Mouse (Mus musculus): ENCODE data around the gene Snx32. TPM values are rescaled to one million over a fixed set of nuclear protein-coding genes. Genes with fewer than 3 reads are reported as not detected.

The Snx32 gene
- polyA plus RNA-seq, 1 experiment, result 37.7 TPM

DNA sequence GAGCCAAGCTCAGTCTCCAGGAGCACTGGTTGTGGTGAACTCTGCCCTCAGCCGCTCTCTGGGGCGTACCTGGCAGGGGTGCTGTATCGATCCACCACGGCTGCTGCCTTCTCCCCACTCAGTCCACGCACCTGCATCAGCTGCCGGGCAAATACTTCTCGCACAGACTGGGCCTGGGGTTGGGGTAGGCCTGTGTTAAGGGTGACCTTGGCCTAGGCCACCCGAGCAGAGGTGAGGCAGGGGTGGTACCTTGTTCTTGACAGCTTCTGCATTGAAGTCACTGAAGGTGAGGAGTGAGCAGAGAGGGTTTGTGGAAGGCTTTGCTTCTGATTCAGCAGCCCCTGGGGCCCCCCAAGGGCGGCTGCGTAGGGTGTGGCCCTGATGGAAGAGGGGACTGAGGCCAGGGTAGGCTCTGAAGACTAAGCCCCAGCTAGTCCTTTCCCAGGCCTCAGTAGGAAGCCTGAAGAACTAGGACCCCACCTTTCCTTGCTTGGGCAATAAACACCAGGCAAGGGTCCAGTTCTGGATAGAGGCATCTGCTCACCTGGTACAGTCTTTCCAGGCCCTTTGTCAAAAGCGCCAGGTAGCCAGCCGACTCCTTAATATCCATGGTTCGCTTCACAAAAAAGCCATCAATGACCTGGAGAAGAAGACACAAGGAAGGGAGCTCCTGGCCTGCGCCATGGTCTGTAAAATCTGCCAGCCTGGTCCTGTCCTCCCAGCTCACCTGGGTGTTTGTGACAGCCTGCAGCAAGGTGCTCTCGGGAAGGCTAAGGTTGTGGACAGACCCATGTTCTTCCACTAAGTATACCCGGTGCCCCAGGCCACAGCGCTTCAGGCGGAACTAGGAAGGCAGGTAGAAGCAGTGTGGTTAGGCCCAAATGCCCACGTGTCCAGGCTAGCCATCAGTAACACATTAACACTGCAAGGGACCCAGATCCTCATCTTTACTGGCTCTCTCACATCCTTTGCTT is 26.7 kb downstream of the Snx32 start:
- DNase-seq (ENCODE audit: low spot score), result no peak

DNA sequence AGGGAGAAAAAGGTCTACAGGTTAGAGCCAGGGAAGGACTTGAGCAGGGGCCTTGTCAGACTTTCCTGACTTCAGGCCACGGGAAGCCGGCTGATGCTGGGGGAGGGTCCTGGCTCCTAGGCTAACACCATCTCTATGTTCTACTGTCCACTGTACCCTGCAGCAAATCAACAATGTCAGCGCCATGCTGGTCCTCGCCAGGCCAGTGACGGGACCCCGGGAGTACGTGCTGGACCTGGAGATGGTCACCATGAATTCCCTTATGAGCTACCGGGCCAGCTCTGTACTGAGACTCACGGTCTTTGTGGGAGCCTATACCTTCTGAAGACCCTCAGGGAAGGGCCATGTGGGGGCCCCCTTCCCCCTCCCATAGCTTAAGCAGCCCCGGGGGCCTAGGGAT is 28.9 kb downstream of the Snx32 start:
- DNase-seq (ENCODE audit: low spot score), result no peak

DNA sequence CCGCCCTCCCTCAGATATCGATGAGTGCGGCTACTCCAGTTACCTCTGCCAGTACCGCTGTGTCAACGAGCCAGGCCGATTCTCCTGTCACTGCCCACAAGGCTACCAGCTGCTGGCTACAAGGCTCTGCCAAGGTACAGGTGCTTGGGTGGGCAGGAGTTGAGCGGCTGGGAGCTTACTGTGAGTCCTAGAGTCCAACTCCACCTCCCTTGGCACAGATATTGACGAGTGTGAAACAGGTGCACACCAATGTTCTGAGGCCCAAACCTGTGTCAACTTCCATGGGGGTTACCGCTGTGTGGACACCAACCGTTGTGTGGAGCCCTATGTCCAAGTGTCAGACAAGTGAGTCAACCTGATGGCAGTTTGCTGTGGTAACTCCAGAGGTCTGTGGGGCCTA is 30.3 kb downstream of the Snx32 start:
- DNase-seq (ENCODE audit: low spot score), result no peak

DNA sequence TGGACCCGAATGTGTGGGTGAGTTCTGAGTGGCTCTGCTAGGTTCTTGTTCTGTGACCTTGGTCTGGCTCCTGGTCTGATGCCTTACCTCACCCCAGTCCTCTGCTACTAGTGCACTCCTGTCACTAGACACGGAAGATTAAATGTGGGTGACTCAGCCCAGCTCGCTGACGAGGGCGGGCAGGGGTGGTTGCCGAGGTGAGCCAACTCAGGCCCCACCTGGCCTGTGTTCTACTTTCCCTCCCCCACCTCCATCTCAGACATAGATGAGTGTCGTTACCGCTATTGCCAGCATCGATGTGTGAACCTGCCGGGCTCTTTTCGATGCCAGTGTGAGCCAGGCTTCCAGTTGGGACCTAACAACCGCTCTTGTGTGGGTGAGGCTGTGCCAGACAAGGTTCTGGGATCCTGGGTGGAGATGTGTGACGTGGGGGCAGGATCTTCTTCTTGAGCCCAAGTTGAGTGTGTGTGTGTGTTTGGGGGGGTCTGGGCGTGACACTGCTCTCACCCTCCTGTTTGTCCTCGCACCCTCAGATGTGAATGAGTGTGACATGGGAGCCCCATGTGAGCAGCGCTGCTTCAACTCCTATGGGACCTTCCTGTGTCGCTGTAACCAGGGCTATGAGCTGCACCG is 32.6 kb downstream of the Snx32 start:
- no peak for DNase-seq (ENCODE audit: low spot score)

DNA sequence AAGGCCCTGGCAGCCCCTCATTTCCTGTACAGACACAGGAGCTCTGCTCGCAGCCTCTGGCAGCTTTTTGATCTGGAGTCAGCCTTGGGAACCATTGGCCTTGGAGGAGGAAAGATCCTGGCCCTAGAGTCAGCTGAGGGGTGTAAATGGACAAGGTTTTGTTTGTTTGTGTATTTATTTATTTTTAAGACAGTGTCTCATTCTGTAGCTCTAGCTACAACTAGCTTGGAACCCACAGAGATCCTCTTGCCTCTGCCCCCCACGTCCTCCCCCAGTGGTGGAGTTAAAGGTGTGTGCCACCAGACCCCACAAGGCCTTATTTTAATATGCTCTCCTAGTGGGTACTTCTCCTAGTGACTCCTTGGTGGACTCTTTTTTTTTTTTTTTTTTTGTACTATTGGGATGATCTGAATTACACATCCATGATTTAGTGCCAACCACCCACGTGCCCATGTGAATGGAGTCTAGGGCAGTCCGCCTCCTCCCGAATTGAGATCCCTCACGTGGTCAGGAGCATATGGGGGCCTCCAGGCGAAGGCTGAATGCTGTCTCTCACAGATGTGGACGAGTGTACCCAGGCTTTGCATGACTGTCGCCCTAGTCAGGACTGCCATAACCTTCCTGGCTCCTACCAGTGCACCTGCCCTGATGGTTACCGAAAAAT is 33.2 kb downstream of the Snx32 start:
- DNase-seq (ENCODE audit: low spot score), result no peak

DNA sequence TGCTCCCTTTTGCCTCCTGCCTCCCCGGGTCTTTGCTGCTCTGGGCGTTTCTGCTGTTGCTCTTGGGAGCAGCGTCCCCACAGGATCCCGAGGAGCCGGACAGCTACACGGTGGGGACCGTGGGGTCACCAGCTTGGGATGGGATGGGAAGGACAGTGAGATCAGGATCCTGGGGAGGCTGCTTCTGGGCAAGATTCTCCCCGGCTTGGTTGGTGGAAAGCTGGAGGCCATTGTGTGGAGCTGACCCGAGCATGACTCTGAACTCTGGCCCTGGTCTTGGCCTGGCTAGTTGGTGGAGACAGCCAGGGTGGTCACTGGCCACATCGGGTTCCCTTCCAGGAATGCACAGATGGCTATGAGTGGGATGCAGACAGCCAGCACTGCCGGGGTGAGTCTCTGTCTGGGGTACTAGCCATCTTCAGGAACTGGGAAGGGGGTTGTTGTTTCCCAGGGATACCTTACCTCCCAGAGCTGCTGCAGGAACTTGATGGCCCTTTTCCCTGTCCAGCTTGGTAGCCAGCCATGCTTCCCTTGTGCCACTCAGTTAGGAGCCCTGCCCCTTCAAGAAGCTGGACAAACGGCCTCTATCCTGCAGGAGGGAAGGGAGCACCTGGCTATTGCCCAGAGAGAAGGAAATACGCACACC is 35.1 kb downstream of the Snx32 start:
- DNase-seq (ENCODE audit: low spot score), result no peak

DNA sequence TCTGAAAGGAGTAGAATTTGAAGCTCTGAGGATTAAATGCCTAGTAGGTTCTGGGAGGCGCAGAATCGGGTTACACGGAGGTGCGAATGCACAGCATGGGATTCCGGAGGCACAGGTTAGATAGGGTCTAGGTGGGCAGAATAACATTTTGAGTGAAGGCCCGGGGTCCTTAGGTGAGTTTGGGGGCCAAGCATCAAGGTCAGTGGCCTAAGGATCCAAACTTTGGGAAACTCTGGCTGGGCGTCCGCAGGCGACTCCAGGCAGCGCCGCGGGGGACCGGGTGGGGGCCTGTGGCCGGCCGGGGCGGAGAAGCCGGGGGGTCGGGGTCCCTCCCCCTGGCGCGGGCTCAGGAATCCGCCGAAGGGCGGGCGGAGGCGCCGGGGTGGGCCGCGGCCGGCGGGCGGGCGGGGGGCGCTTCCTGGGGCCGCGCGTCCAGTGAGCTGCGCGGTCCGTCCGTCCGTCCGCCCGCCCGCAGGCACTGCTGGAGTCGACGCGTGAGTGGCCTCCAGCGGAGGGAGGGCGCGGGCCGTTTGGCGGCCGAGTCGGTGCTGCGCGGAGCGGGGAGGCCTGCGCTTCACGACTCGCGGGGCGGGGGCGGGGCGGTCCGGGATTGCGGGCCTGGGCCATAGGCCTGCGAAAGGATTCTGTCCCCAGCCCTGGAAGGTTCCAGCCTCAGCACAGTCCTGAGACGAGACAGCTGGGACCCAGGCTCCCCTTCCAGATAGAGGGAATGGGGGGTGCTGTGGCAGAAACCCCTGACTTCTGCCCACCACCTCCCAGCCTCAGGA is 35.9 kb downstream of the Snx32 start:
- DNase-seq (ENCODE audit: low spot score), result no peak

DNA sequence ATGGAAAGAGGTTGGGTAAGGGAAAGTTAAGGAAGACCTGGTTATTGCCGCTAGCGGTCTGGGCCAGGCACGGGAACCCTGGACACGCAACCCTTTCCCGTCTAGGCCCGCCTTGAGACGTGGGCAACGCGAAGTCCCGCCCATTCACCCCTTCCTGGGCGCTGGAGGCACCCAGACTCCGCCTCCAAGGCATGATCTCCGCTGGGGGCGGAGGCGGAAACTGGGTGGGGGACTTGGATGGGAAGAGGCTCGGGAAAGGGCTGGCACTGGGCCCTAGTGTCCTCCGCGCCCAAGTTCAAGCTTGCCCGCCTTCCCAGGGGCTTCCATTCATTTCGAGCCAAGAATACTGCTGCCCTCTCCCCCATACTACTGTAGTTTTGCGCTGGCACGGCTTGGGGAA is 36.6 kb downstream of the Snx32 start, which contains the start of gene Efemp2:
Gene Efemp2, plus strand, starts transcription at position 235 of the 400 bp plus-strand sequence.
- peak; percentile 67 for DNase-seq (ENCODE audit: low spot score)

DNA sequence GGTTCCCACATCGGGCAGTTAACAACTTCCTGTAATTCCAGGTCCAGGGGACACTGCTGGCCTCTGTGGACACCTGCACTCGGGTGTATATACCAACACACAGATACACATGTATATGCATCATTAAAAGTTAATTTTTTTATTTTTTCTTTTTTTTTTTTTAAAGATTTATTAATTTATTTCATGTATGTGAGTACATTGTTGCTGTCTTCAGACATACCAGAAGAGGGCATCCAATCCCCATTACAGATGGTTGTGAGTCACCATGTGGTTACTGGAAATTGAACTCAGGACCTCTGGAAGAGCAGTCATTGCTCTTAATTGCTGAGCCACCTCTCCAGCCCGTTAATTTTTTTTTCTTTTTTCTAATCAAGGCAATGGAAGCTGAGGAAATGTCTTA is 37.5 kb downstream of the Snx32 start:
- no peak for DNase-seq (ENCODE audit: low spot score)

DNA sequence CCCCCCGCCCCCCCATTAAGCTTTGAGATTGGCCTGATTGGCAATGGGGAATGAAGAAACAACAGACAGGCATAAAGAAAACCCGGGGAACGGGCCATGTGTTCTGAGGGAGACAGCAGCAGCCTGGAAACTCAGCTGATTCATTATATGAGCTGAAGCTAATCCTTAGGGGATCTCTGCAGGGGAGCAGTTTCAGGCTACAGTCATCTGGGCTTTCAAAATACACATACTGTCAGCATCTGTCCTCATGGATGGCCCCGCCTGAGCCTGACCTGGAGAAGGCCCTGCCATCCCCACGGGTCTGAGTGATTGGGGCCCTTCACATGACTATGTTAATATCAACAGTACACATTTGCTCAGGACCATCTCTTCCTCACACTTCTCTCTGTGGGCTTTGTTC is 38.5 kb downstream of the Snx32 start:
- DNase-seq (ENCODE audit: low spot score), result no peak

DNA sequence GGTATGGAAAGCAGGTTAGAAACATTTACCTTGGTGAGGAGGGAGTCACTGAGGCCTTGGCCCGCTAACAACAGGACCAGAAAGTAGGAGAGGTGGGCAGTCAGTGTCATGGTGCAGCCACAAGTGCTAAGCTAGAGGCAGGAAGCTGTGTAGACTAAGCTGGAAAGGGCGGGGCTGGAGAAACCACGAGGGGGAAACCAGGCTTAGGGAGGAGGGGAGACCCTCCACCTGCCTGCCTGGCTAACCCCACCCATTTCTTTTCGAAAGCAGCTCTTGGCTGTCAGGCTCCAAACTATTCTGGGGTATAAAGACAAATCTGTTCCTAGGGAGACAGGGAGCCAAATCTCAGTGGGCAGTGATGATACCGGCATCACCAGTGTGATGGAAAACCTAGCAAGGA is 42.0 kb downstream of the Snx32 start, which contains the start of gene Ctsw:
Gene Ctsw, minus strand, starts transcription at position 134 of the 400 bp plus-strand sequence.
- no peak for DNase-seq (ENCODE audit: low spot score)

DNA sequence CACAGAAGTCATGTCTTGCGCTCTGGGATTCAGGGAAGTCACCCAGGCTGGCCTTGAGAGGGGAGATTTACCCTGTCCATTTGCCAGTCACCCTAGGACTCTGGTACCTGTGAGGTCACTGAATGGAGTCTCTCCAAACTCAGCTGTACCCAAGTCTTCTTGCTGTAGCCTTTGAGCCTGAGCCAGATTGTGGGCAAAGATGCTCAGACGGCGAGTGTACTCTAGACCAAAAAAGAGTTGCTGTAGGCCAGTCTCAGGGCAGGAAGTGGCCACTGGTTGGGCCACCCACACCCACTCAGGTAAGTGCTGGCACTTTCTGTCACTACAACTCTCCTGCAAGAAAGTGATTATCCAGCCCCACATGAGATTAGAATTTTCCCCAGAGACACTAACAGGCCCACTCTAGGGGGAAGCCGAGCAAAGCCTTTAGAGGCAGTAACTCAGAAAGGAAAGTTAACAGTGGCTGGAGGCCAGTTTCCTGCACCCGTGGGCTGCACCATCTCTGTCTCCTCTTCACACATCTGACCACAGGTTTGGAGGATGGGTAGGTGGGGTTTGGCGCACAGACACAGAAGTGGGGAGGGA is 43.3 kb downstream of the Snx32 start:
- no peak for DNase-seq (ENCODE audit: low spot score)

DNA sequence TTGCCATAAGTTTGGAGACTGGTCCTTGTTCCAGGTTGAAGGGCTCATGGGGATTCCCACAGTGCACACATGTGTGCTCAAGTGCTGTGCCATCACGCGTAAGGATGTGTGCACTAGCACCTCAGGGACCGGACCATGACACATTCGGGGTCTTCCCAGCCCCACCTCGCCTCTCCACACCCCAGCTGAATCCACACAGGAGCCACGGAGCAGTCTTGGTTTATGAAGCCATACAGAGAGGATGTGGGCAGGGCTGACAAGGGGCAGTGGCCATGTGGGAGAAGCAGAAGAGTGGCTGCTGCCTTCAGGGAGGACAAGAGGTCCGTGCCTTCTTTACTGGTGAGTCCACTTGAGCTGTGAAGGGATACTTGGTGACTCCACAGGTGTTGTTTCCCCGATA is 45.3 kb downstream of the Snx32 start:
- DNase-seq (ENCODE audit: low spot score), result no peak

DNA sequence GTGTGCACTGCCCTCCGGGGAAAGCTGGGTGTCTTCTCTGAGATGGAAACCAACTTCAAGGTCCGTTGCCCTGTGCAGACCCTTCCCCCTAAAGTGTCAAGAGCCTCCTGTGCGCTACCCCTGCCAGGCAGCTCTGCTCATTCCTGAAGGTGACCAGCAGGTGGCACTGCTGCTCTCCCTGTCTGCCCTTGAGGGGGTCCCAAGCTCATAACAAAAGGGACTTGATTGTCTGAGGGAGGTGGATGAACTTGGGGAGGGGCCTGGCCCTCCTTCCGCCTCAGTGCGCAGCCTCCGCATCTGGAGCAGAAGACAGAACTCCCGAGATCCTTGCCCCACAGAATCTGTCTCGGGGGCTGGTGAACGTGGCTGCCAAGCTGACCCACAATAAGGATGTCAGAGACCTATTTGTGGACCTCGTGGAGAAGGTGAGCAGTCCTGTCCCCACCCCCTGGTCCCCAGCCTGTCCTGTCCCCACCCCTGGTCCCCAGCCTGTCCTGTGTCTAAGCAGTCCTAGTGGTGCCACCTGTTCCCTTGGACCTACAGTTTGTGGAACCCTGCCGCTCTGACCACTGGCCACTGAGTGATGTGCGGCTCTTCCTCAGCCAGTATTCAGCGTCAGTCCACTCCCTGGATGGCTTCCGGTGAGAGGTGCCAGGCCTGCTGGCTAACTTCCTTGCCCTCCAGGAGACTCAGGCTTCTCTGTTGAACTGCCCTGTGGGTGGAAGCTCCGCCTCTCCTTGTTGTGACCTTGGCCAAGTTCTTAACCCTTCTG is 46.4 kb downstream of the Snx32 start:
- no peak for DNase-seq (ENCODE audit: low spot score)

DNA sequence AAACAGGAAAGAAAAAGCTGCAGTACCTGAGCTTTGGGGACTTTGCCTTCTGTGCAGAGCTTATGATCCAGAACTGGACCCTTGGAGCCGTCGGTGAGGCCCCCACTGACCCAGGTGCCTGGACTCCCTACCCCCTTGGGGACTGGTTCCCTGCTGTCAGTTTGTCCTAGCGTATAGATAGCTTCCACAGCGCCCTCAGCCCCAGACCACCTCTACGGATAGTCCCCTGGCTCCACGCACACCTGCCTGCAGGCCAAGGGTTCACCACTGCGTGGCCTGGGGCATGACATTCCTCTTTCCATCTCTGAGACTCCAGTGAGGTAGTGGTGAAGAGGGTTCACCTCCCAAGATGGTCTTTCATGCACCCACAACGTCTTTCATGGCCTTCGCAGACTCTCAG is 47.1 kb downstream of the Snx32 start:
- DNase-seq (ENCODE audit: low spot score), result no peak

DNA sequence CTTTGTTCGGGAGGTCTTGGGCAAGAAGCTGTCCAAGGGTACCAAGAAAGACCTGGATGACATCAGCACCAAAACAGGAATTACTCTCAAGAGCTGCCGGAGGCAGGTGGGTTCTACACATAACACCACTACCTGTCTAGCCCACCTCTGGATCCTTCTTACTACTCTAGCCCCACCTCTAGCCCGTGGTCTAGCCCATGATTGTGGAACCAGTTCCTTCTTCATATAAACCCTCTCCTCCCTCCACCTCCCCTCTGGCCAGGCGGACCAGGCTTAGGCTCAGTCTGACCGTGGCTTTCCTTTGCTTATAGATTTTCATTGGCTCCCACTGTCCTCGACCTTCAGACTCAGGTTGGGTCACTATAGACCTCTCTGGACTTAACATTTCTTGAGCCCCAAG is 48.9 kb downstream of the Snx32 start:
- no peak for DNase-seq (ENCODE audit: low spot score)

DNA sequence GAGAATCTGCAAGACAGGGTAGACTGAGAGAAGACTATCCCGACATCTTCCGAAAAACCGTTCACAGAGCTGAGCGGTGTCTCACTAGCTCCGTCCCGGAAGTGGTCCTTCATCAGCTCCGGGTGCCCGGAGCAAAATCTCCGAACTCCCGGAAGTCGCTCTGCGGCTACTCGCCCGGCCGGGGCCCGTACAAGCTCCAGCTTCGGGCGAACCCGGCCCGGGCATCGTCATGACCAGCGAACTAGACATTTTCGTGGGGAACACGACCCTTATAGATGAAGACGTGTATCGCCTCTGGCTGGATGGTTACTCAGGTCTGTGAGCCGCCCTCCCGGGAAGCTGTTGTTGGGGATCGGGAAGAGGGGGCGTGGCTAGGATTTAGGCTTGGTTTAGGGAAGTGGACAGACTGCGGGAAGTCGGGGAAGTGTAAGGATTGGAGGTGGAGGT is 49.9 kb downstream of the Snx32 start, which contains the start of gene Fibp:
Gene Fibp, plus strand, starts transcription at position 151 of the 447 bp plus-strand sequence.
- DNase-seq (ENCODE audit: low spot score), result peak; percentile 79

DNA sequence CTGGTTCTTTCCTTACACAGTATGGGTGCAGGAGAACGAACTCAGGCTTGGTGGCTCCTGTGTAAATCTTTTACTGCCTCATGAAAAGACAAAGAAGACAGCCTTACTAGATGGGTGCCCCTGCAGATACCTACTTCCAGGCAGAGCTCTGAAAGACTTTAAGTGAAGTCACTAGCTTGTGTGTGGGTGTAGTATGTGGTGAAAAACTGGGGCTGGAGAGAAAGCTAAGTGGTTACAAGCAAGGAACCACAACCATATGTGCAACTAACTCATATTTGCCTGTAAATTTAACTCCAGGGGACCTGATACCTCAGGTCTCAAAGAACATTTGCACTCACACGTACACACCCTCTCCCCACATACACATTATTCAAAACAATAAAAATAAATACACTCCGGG is 50.4 kb downstream of the Snx32 start:
- DNase-seq (ENCODE audit: low spot score), result no peak

DNA sequence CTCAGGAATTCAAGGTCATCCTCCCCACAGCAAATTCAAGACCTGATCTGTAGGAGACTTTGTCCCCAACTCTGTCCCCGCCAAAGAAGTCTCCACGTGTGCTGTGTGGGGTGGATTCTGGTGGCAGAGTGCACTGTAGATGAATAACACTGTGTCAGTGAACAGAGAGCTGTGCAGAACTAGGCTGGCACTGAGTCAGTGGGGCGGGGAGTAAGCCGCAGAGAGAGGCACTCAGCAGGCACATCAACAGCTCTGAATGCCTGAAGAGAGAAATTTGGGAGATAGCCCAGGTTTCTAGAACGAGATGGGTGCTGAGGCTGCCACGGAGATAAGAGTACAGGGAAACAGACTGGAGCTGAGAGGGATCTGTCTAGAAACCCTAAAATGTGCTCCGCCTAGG is 51.3 kb downstream of the Snx32 start:
- no peak for DNase-seq (ENCODE audit: low spot score)
